Comparison of ENCODE assay signal across 17 mouse cellular contexts in genomic region chr12:79794802-79795201, GRCm38 (mm10).
"Had no signal": no experiment of that assay in that cellular context is flagged by ENCODE, and none has a peak within 500 bp of the region (broad histone marks: within the 10 kb centered on the region; RNA-seq: fewer than 3 reads in every experiment).

No protein-coding gene starts in this region.

- H3K36me3 ChIP-seq: midbrain, embryonic 12.5 days; midbrain, embryonic 15.5 days; neural tube, embryonic 13.5 days had no signal

- H3K27ac ChIP-seq: kidney, postnatal 0 days; left cerebral cortex, adult 2 months; liver, embryonic 14.5 days; macrophage; midbrain, embryonic 12.5 days; midbrain, embryonic 15.5 days; neural tube, embryonic 13.5 days had no signal

- H3K9me3 ChIP-seq: midbrain, embryonic 12.5 days; midbrain, embryonic 15.5 days; neural tube, embryonic 13.5 days had no signal

- H3K27me3 ChIP-seq: midbrain, embryonic 12.5 days; midbrain, embryonic 15.5 days; neural tube, embryonic 13.5 days had no signal

- DNase-seq: kidney, adult 2 months; kidney, postnatal 25 days; layer of hippocampus, postnatal 36 days; liver, postnatal 0 days; lung, embryonic 14.5 days; retina, postnatal 1 day; right cerebral cortex, postnatal 25 days; thymus, adult 18-20 months; thymus, postnatal 14 days had no signal

- ATAC-seq: liver, postnatal 0 days; lung, postnatal 0 days; midbrain, embryonic 15.5 days had no signal

- H3K9ac ChIP-seq: liver, embryonic 14.5 days; liver, postnatal 0 days; lung, embryonic 14.5 days; midbrain, embryonic 12.5 days; midbrain, embryonic 15.5 days; neural tube, embryonic 13.5 days had no signal

- H3K4me1 ChIP-seq: midbrain, embryonic 15.5 days; neural tube, embryonic 13.5 days had no signal

- H3K4me2 ChIP-seq: lung, embryonic 14.5 days; midbrain, embryonic 12.5 days; midbrain, embryonic 15.5 days; neural tube, embryonic 13.5 days had no signal

- H3K4me3 ChIP-seq: left cerebral cortex, adult 2 months; midbrain, embryonic 12.5 days; midbrain, embryonic 15.5 days; neural tube, embryonic 13.5 days had no signal
